Mouse (Mus musculus): ENCODE data around the gene Rpl13a.
"Not testable (repeated sequence)": the region's sequence is repeated elsewhere in the genome, so short reads cannot be mapped to it uniquely, and the experiment has no call there.

Rpl13a gene

GRCm38 (mm10) chr7:45117566-45117965 lies 11.0 kb downstream of the Rpl13a start:
- no peak for DNase-seq (ENCODE audit: low read depth, low spot score)

DNA sequence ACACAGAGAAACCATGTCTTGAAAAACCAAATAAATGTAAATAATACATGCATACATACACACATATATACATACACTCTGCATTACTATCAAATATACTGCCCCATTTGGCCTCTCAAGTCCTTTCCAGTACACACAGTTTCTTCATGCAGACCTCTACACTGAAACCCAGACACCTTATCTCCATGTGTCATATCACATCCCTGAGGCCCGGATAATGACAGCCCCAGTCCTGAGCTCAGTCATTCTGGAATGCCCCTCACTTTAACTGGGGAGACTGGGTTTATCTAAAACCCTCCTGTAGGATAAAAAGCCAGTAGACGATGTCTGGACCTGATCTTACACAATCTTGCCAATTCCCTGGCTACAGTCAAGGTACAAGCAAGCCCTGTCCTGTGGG lies 15.1 kb downstream of the Rpl13a start:
- DNase-seq (ENCODE audit: low read depth, low spot score), result no peak

GRCm38 (mm10) chr7:45112529-45112928 lies 16.0 kb downstream of the Rpl13a start:
- no peak for DNase-seq (ENCODE audit: low read depth, low spot score)

- DNase-seq (ENCODE audit: low read depth, low spot score), result no peak
These were observed 16.6 kb downstream of the Rpl13a start for GRCm38 (mm10) chr7:45111940-45112339.

DNA sequence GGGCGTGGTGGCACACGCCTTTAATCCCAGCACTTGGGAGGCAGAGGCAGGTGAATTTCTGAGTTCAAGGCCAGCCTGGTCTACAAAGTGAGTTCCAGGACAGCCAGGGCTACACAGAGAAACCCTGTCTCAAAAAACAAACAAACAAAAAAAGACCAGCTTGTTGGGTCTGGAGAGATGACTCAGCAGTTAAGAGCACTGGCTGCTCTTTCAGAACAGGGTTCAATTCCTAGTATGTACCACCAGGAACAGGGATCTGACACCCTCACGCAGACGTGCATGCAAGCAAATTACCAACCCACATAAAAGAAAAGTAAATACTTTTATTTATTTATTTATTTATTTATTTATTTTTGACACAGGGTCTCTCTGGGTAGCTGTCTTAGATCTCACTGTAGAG lies 18.5 kb downstream of the Rpl13a start:
- not testable (repeated sequence) for DNase-seq (ENCODE audit: low read depth, low spot score)

GRCm38 (mm10) chr7:45107052-45107645 lies 21.4 kb downstream of the Rpl13a start:
- no peak for DNase-seq (ENCODE audit: low read depth, low spot score)

DNA sequence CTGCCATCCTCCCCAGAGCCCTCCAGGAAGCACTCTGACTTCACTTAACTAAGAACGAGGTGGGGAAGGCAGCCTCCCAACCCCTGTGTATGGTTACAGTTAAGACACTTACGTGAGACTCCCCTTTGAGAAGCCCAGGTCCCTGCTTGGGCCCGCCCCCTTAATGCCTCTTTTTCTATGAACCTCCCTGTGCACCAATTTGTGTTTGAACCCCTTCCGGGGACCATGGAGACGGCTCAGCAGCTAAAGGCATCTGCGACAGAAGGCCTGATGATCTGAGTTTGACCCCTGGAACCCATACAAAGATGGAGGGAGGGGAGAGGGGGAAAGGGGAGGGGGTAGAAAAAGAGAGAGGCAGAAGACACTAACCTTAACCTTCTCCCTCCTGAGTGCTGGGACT lies 22.1 kb downstream of the Rpl13a start:
- DNase-seq (ENCODE audit: low read depth, low spot score), result no peak

GRCm38 (mm10) chr7:45105491-45105890 lies 23.1 kb downstream of the Rpl13a start:
- DNase-seq (ENCODE audit: low read depth, low spot score), result no peak

DNA sequence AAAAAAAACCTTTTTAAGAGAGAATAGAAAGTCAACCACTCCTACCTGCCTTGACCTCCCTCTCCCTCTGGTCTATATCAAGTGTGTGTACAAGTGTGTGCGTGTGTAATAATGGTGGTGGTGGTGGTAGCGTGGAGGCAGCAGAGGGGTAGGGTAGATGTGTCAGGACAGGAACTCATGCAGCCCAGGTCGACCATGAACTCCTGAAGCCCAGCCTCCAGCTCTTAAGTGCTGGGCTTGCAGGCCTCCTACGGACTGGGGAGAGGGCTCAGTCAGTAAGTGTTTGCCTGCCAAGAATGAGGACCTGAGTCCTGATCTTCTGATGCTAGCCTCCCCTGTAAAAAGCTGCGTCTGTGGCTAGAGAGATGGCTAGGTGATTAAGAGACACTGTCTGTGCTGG lies 23.6 kb downstream of the Rpl13a start:
- DNase-seq (ENCODE audit: low read depth, low spot score), result no peak

DNA sequence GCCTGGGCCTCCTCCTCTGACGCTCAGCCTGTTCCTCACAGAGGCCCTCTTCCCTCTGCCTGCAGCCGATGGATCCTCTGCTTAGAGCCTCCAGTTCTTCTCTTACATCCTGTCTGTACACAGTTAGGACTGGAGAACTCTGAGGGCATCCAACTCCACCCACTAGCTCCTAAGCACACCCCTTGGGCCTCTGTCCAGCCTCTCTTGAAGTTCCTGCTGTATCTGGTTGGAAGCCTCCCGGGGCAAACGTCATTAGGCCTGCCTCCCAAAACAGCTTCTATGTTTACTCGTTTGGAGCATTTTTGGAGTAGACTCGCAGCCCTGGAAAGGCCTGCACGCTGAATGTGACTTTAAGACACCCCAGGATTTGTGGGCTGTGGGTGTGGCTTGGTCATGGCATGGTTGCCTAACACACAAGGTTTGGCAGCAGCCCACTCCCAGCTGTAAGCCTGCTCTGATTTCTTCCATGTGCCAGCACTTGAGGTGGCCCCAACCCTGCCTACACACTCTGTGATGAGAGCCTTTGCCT lies 24.8 kb downstream of the Rpl13a start, which contains the start of gene Fcgrt:
TSS of gene Fcgrt (minus strand) at position 200 of the 529 bp plus-strand sequence.
- peak; percentile 99 for DNase-seq (ENCODE audit: low read depth, low spot score)

- DNase-seq (ENCODE audit: low read depth, low spot score), result peak; percentile 31
These were observed 25.5 kb downstream of the Rpl13a start for GRCm38 (mm10) chr7:45102940-45103585.

DNA sequence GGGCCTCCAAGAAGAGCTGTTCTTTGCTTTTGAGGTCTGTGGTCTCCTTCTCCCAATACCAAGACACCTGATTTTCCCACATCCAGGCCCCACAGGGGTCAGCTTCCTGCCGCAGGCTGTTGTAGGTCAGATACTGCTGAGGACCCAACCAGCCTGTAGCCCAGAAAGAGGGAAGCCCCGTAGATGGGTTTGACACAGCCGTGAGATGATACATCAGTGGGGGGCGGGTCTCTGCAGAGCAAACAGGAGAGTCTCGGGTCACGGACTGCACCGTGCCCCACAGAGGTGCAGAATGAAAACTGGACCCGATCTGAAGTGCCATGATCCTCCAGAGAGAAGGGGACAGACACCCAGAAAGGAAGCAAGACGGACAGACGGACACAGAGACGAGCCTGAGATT lies 26.1 kb downstream of the Rpl13a start:
- no peak for DNase-seq (ENCODE audit: low read depth, low spot score)

- DNase-seq (ENCODE audit: low read depth, low spot score), result no peak
These were observed 28.5 kb downstream of the Rpl13a start for GRCm38 (mm10) chr7:45100046-45100445.

DNA sequence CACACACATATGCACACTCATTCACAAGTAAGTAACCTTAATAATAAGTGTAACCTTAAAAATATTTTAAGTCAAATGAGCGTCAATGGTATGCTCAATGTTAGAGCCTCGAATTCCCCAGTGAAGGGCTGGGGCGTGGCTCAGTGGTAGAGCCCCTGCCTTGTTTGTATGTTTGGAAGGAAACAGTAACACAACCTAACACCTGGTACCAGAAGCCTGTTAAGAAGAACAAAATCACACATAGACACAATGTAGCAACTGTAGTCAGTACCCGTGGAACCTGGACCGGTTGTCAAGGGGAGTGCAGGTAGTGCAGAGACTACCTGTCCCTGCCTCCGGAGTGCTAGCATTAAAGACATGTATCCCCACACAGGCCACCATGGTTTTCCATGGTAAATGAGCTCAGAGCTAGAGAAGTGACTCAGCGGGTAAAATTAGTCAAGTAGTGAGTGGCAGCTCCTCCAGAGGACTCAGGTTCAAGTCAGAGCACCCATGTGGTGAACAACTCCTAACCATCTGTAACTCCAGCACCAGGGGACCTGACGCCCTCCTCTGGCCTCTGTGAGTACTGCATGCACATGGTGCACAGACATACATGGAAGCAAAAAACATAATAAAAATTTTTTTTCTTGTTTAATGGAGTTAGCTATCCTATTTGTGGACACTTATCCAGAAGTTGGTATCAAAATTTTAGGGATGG lies 29.9 kb downstream of the Rpl13a start:
- DNase-seq (ENCODE audit: low read depth, low spot score), result peak; percentile 60

GRCm38 (mm10) chr7:45097479-45097878 lies 31.1 kb downstream of the Rpl13a start:
- DNase-seq (ENCODE audit: low read depth, low spot score), result no peak

GRCm38 (mm10) chr7:45095965-45096364 lies 32.6 kb downstream of the Rpl13a start:
- not testable (repeated sequence) for DNase-seq (ENCODE audit: low read depth, low spot score)

DNA sequence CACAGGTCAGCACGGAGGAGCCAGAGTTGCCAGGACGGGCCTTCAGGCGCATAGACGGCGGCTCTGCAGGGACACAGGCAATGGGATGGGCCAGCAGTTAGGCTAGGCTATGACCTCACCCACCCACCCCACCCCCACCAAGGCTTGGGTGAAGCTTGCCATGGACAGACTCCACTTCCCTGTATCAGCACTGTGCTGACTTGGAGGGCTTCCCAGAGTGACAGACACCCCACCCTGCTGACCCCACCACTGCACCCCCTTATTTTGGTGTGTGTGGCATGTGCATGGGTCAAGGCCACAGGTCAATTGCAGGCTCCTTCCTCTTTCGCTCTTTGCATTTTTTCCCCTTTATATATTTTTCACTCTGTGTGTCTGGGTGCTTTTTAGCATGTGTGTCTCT lies 33.2 kb downstream of the Rpl13a start:
- DNase-seq (ENCODE audit: low read depth, low spot score), result no peak

GRCm38 (mm10) chr7:45094121-45094520 lies 34.4 kb downstream of the Rpl13a start:
- DNase-seq (ENCODE audit: low read depth, low spot score), result peak; percentile 27

- DNase-seq (ENCODE audit: low read depth, low spot score), result no peak
These were observed 35.0 kb downstream of the Rpl13a start for GRCm38 (mm10) chr7:45093516-45093905.

GRCm38 (mm10) chr7:45092828-45093515 lies 35.6 kb downstream of the Rpl13a start:
- no peak for DNase-seq (ENCODE audit: low read depth, low spot score)

DNA sequence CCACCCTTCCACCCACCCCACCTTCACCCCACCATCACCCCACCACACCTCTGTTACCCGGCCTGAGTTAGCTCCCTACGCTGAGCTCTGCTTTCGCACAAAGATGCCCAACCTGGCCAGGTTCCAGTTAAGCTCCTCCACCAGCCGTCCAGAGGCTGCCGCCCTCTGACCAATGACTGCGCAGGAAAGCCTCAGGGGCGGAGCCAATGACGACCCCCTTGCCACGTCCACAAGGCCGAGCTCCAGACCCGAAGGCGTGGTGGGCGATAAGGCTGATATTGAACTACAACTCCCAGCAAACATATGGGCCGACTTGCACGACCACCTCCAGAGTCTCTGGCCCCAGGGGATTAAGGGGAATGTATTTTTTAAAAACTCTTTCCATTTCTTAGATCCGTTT lies 36.5 kb downstream of the Rpl13a start, which contains the start of gene Rcn3:
TSS of gene Rcn3 (minus strand) at position 174 of the 400 bp plus-strand sequence.
- DNase-seq (ENCODE audit: low read depth, low spot score), result peak; percentile 96
